Mouse (Mus musculus) ES-CJ7 (cell line): ENCODE results near the gene Ppp2r1b.

Experiments
- DNase-seq: peaks from one replicate; pipeline ENCODE4 v3.0.0; 2011; ENCODE audit warnings: low read depth, low spot score

Gene Ppp2r1b

DNA sequence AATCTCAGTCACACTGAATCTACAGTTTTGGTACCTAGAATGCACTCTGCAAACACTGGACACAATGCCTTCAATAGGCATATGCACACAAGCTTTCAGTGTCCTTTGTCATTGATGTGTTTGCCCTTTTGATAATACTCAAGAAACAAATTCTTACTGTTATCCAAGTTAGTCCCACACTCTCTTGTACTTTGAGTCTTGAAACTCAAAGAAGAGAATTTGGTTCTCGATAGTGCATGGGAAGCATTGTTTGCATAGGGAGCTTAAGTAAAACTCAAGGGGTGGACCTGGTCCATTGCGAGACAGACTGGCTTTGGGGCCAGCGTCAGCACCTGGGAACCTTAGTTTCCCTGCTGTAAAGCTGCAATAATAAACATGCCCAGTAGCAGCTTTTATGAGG lies 73.0 kb downstream of the Ppp2r1b start:
- DNase-seq, result no peak

DNA sequence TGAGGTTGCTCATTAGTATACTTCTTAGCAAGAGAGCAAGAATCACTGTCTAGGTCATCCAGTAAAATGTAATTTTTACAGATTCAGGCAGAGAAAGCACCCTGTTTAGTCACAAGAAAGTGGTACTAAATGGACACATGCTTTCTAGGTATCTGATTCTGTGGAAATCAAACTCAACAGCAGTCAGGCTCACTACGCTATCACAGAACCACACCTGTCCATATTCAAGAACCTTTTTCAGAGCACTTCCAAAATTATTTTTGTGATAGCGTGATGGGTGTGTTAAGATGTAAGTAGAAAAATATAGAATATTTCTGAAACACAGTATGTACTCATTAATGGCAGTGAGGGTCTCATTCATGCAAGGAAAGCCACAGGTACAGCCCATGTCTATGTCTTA lies 74.5 kb downstream of the Ppp2r1b start:
- DNase-seq, result no peak

DNA sequence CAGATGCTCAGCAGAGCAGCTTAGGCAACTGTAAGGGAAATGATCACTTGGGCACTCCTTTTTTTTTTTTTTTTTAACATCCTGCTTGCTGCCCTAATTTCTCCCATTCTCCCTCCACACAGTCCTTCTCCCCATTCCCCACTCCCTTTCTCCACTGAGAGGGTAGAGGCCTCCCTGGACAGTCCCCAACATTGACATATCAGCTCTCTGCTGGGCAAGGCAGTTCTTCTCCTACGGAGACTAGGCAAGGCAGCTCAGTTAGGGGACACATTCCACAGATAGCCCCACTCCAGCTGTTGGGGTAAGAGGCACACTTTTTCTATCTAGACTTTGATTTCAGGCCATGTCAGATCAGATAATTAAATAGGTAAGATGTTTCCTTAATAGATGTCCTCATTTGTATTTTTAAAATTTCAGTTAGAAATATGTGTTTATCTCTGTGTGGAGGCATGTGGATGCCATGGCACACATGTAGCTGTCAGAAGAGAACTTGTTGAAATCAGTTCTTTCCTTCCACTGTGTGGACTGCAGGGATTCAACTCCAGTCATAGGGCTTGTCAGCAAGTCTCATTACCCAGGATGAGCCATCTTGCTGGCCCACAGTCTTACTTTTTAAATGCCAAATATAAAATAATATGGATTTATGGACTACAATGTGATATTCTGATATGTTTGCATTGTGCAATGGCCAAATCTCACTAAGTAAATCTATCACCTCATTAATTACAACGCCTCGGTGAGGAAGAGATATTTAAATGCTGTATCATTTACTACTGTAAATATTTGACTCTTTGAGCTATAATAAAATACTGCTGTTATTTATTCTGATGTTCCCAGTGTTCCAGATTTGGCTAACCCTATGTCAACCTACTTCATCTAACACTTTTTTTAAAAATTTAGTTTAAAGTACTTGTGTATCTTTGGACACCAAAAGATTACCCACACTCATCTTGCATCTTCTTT lies 76.1 kb downstream of the Ppp2r1b start:
- no peak for DNase-seq

DNA sequence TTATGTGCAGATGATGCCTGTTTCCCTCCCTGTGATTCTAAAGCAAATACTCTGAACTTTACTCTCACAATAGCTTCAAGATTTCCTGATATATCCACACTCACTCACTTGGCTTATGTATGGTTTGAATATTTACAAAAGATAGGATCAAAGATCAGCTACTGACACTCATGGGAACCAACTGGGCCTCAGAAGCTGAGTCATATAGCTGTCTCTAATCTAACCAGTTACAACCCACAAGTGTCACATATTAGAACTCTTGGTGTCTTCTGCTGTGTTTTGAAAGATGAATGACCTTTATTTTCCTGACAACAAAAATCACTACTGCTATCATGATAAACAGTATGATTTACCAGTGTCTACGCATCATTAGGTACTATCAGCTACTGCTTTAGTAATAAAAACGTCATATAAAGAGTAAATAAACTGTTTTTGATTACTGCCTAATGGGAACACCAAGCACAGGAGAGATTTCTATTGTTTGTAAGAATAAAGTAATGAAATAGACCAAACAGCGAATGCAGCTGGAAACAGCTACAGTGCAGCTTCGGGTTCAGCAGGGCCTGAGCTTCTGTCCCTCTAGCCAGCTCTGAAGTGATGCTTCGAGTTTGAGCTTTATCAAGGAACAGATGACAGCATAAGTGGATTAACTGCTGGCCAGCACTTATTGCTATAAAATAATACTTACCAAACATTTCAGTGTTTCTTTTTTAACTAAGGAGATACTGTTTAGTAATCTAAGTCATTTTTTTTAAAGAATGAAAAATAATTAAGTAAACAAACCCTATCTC lies 77.5 kb downstream of the Ppp2r1b start:
- DNase-seq, result no peak

DNA sequence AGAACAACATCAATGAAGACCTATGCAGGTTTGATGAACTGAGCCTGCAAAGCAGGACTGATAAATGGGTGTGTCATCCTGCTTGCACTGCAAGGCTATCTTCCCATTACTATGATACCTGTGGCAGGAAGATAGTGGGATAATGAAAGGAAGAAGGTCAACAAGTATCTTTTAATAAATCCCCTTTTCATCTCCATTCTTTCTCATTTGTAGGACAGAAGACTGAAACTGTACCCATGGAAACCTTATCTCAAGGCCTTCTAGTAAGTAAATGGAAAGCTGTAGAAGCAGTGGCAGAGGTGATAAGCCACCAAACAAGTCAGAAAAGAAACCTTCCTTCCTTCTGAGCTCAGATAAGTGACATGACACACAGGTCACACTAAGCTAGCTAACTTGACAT lies 79.4 kb downstream of the Ppp2r1b start:
- no peak for DNase-seq

DNA sequence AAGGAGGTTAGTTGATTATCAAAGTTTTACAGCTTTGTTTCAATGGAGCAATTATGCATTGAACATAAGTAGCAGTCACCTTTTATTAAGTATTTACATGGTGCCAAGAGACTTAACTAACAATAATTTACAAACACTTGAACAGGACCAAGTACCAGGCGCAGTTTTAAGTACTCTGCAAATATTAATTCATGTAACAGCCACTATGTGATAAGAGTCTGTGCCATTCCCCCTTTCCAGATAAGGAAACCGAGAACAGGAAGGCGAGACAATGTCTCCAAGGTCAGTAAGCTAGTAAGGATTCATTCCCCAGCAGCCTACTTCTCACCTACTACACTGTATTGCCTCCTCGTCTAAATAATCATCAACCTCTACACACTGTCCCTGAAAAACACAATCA lies 80.7 kb downstream of the Ppp2r1b start:
- no peak for DNase-seq

DNA sequence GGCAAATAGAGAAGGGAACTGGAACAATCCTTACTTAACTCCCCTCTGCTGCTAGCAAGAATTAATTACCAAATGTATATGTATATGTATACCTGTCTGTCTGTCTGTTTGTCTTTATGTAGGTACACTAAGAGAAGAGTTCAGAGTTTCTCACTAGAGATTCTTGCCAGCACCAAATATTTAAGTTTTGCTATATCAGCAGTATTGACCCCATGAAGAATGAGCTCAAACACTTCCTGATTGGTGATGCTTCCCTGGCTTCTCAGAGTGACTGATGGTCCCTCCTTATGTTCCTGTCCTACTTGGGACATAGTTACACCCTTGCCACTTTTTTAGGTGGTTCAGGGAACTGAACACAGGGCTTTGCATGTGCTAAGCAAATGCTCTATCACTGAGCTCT lies 84.9 kb downstream of the Ppp2r1b start:
- no peak for DNase-seq

DNA sequence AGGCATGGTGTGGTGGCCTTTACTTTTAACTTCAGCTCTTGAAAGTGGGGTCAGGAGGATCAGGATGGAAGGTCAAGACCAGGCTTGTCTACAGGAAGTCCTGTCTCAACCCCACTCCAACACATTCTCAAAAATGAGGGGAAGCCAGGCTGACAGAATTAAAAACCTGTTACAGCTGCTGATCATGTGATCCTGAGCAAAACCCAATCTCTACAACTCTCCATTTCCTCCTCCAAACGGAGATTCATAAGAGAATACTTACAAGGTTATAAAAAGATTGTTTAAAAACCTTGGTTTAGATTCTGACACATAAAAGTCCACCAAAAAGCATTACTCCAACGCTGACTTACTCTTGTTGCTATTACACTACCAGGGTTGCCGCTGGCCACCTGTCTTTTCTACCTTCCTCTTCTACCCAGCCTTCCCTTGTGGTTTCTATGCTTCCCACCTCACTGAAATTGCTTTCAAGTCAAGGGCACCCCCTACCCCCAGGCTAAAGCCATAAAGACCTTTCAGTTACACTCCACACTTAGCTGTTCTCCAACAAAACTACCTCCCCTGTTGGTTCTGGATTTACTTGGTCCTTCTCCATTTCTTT lies 96.8 kb downstream of the Ppp2r1b start:
- no peak for DNase-seq

DNA sequence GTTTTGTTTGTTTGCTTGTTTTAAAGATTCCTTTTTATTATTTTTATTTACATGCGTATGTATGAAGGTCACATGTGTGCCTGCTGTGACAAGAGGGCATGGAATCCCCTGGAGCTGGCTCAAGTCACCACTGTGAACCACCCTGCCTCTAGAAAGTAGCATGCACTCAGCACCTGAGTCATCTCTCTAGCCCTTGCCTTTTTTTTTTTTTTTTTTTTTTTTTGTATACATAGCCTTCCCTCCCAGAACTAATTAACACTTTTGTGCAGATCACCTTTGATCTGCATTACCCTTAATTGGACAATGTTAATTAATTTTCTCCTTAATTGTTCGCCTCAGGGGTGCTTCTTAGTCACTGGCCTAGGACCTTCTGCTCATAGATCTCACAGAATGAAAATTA lies 97.6 kb downstream of the Ppp2r1b start:
- DNase-seq, result no peak
